ENCODE assay signal across 28 mouse cellular contexts in genomic region chr19:26902162-26902561, GRCm38 (mm10). TPM values are rescaled to one million over a fixed set of nuclear protein-coding genes. Genes with fewer than 3 reads are reported as not detected.
DNase-seq lines count a peak whose midpoint lies in the region; ATAC-seq lines count a peak whose summit lies in the region.
"Had no signal": no experiment of that assay in that cellular context is flagged by ENCODE, and none has a peak within 500 bp of the region (broad histone marks: within the 10 kb centered on the region; RNA-seq: fewer than 3 reads in every experiment).

No protein-coding gene starts in this region.

- H3K4me2 ChIP-seq in heart, embryonic 12.5 days = 0 out of 2 replicates have a peak overlapping the region, but pooled peaks have one; percentile 25
- H3K4me2 ChIP-seq in heart, embryonic 11.5 days = no peak overlapping the region
- no peak overlapping the region for H3K4me2 ChIP-seq in hindbrain, embryonic 11.5 days (replicated peaks; ENCODE audit: low read depth, low read length)
- H3K4me2 ChIP-seq in hindbrain, embryonic 14.5 days (replicated peaks) = no peak overlapping the region
- H3K4me2 ChIP-seq in kidney, embryonic 14.5 days (replicated peaks; ENCODE audit: low read depth, low read length) = no peak overlapping the region
- no peak overlapping the region for H3K4me2 ChIP-seq in kidney, embryonic 16.5 days (replicated peaks; ENCODE audit: low read depth, low read length)
- H3K4me2 ChIP-seq: embryonic facial prominence, embryonic 12.5 days; forebrain, embryonic 13.5 days had no signal

- no peak overlapping the region for H3K27ac ChIP-seq in heart, embryonic 12.5 days (ENCODE audit: poor library complexity, severe bottlenecking)
- no peak overlapping the region for H3K27ac ChIP-seq in heart, embryonic 11.5 days (ENCODE audit: low read depth, low read length)
- no peak overlapping the region for H3K27ac ChIP-seq in hindbrain, embryonic 11.5 days (ENCODE audit: low read depth, low read length)
- no peak overlapping the region for H3K27ac ChIP-seq in hindbrain, embryonic 14.5 days
- H3K27ac ChIP-seq in kidney, embryonic 14.5 days (ENCODE audit: low read depth, low read length) = no peak overlapping the region
- H3K27ac ChIP-seq in kidney, embryonic 16.5 days (ENCODE audit: low read length) = no peak overlapping the region
- H3K27ac ChIP-seq: embryonic facial prominence, embryonic 10.5 days; embryonic facial prominence, embryonic 12.5 days; forebrain, embryonic 13.5 days had no signal

- WGBS in heart, embryonic 12.5 days = 40% methylated on average over 4 of the region's 4 CpGs
- WGBS in heart, embryonic 11.5 days (ENCODE audit: insufficient replicate concordance) = 33% methylated on average over 4 of the region's 4 CpGs
- 66% methylated on average over 4 of the region's 4 CpGs for WGBS in hindbrain, embryonic 11.5 days
- 54% methylated on average over 4 of the region's 4 CpGs for WGBS in hindbrain, embryonic 14.5 days
- WGBS in kidney, embryonic 14.5 days = 27% methylated on average over 4 of the region's 4 CpGs
- WGBS in kidney, embryonic 16.5 days = 32% methylated on average over 4 of the region's 4 CpGs

- H3K9ac ChIP-seq in heart, embryonic 12.5 days = no peak overlapping the region
- no peak overlapping the region for H3K9ac ChIP-seq in heart, embryonic 11.5 days (ENCODE audit: low read depth, low read length)
- H3K9ac ChIP-seq in hindbrain, embryonic 11.5 days (ENCODE audit: low read depth, low read length) = no peak overlapping the region
- H3K9ac ChIP-seq in hindbrain, embryonic 14.5 days = no peak overlapping the region
- no peak overlapping the region for H3K9ac ChIP-seq in kidney, embryonic 14.5 days (ENCODE audit: low read depth, low read length)
- H3K9ac ChIP-seq in kidney, embryonic 16.5 days (replicated peaks; ENCODE audit: low read length) = no peak overlapping the region
- H3K9ac ChIP-seq: embryonic facial prominence, embryonic 12.5 days; forebrain, embryonic 13.5 days had no signal

- no peaks in the 10 kb centered on the region for H3K27me3 ChIP-seq in heart, embryonic 12.5 days (replicated peaks)
- no peaks in the 10 kb centered on the region for H3K27me3 ChIP-seq in heart, embryonic 11.5 days (ENCODE audit: control insufficient read depth, insufficient read depth, low read length)
- no peaks in the 10 kb centered on the region for H3K27me3 ChIP-seq in hindbrain, embryonic 11.5 days (ENCODE audit: control insufficient read depth, insufficient read depth, low read length)
- H3K27me3 ChIP-seq in hindbrain, embryonic 14.5 days (ENCODE audit: control insufficient read depth, insufficient read depth, low read length) = no peaks in the 10 kb centered on the region
- H3K27me3 ChIP-seq in kidney, embryonic 14.5 days (ENCODE audit: control insufficient read depth, insufficient read depth, low read length) = no peaks in the 10 kb centered on the region
- no peaks in the 10 kb centered on the region for H3K27me3 ChIP-seq in kidney, embryonic 16.5 days (ENCODE audit: insufficient read depth, low read length)
- H3K27me3 ChIP-seq: CH12.LX; embryonic facial prominence, embryonic 12.5 days; forebrain, embryonic 13.5 days; Patski had no signal

- peak; percentile 12 for DNase-seq in hindbrain, embryonic 11.5 days (ENCODE audit: low spot score)
- DNase-seq in hindbrain, embryonic 14.5 days (ENCODE audit: low spot score) = no peak
- DNase-seq in kidney, postnatal 10 days = no peak
- DNase-seq in kidney, postnatal 36 days = no peak
- DNase-seq: adrenal gland, adult 8-10 months; adrenal gland, postnatal 14 days; adrenal gland, postnatal 36 days; B cell, adult 2 months; cerebellum, adult 11-12 months; cerebellum, adult 2 months; cerebellum, adult 9-10 months; cerebellum, postnatal 10 days; cerebellum, postnatal 25 days had no signal

- H3K4me1 ChIP-seq in heart, embryonic 12.5 days (replicated peaks) = peaks cover 8% of the 10 kb centered on the region
- no peaks in the 10 kb centered on the region for H3K4me1 ChIP-seq in heart, embryonic 11.5 days (ENCODE audit: control insufficient read depth, insufficient read depth, low read length)
- no peaks in the 10 kb centered on the region for H3K4me1 ChIP-seq in hindbrain, embryonic 11.5 days (replicated peaks; ENCODE audit: control insufficient read depth, insufficient read depth, low read length)
- no peaks in the 10 kb centered on the region for H3K4me1 ChIP-seq in hindbrain, embryonic 14.5 days (replicated peaks; ENCODE audit: control insufficient read depth, insufficient read depth, low read length)
- 0 out of 2 replicates have a peak, but pooled peaks cover 4% of the 10 kb centered on the region for H3K4me1 ChIP-seq in kidney, embryonic 14.5 days (ENCODE audit: control insufficient read depth, insufficient read depth, low read length)
- H3K4me1 ChIP-seq in kidney, embryonic 16.5 days (ENCODE audit: insufficient read depth, low read length) = 0 out of 2 replicates have a peak, but pooled peaks cover 3% of the 10 kb centered on the region
- H3K4me1 ChIP-seq: embryonic facial prominence, embryonic 10.5 days; embryonic facial prominence, embryonic 12.5 days; forebrain, embryonic 13.5 days had no signal

- ATAC-seq in heart, embryonic 12.5 days (ENCODE audit: insufficient number of reproducible peaks, low FRiP score) = no peak
- ATAC-seq in heart, embryonic 11.5 days (replicated peaks; ENCODE audit: insufficient number of reproducible peaks, low FRiP score, low TSS enrichment) = no peak
- ATAC-seq in hindbrain, embryonic 11.5 days (ENCODE audit: low FRiP score) = no peak
- ATAC-seq in hindbrain, embryonic 14.5 days (ENCODE audit: low FRiP score) = no peak
- peak; percentile 60; the same call in 1 of the 2 replicates for ATAC-seq in kidney, embryonic 14.5 days (ENCODE audit: low FRiP score, low TSS enrichment)
- peak; percentile 59; the same call in 1 of the 2 replicates for ATAC-seq in kidney, embryonic 16.5 days (ENCODE audit: low FRiP score, low TSS enrichment)
- ATAC-seq: activated CD4-positive, CD25-positive, alpha-beta regulatory T cell, adult 4 months; CD4-positive, CD25-positive, alpha-beta regulatory T cell, adult 4 months; forebrain, embryonic 13.5 days; Patski had no signal

- H3K9me3 ChIP-seq in heart, embryonic 12.5 days (replicated peaks) = 0 out of 2 replicates have a peak, but pooled peaks cover 2% of the 10 kb centered on the region
- no peaks in the 10 kb centered on the region for H3K9me3 ChIP-seq in heart, embryonic 11.5 days (replicated peaks; ENCODE audit: control insufficient read depth, low read length)
- H3K9me3 ChIP-seq in hindbrain, embryonic 11.5 days (ENCODE audit: control insufficient read depth, low read length) = no peaks in the 10 kb centered on the region
- no peaks in the 10 kb centered on the region for H3K9me3 ChIP-seq in hindbrain, embryonic 14.5 days (ENCODE audit: control insufficient read depth, low read length)
- no peaks in the 10 kb centered on the region for H3K9me3 ChIP-seq in kidney, embryonic 14.5 days (ENCODE audit: control insufficient read depth, low read length)
- H3K9me3 ChIP-seq in kidney, embryonic 16.5 days (ENCODE audit: low read length) = no peaks in the 10 kb centered on the region
- H3K9me3 ChIP-seq: embryonic facial prominence, embryonic 10.5 days; embryonic facial prominence, embryonic 12.5 days; forebrain, embryonic 13.5 days had no signal

- H3K36me3 ChIP-seq in heart, embryonic 12.5 days = no peaks in the 10 kb centered on the region
- no peaks in the 10 kb centered on the region for H3K36me3 ChIP-seq in heart, embryonic 11.5 days (ENCODE audit: control insufficient read depth, insufficient read depth, low read length)
- no peaks in the 10 kb centered on the region for H3K36me3 ChIP-seq in hindbrain, embryonic 11.5 days (ENCODE audit: control insufficient read depth, insufficient read depth, low read length)
- no peaks in the 10 kb centered on the region for H3K36me3 ChIP-seq in hindbrain, embryonic 14.5 days (replicated peaks; ENCODE audit: control insufficient read depth, insufficient read depth)
- H3K36me3 ChIP-seq in kidney, embryonic 14.5 days (ENCODE audit: control insufficient read depth, insufficient read depth, low read length) = no peaks in the 10 kb centered on the region
- no peaks in the 10 kb centered on the region for H3K36me3 ChIP-seq in kidney, embryonic 16.5 days (ENCODE audit: insufficient read depth, low read length)
- H3K36me3 ChIP-seq: embryonic facial prominence, embryonic 10.5 days; embryonic facial prominence, embryonic 12.5 days; G1E had no signal

- no peak overlapping the region for H3K4me3 ChIP-seq in heart, embryonic 12.5 days
- H3K4me3 ChIP-seq in heart, embryonic 11.5 days (ENCODE audit: low read depth, low read length) = no peak overlapping the region
- no peak overlapping the region for H3K4me3 ChIP-seq in hindbrain, embryonic 11.5 days (ENCODE audit: low read depth, low read length)
- H3K4me3 ChIP-seq in hindbrain, embryonic 14.5 days (replicated peaks; ENCODE audit: low read length) = no peak overlapping the region
- no peak overlapping the region for H3K4me3 ChIP-seq in kidney, embryonic 14.5 days (ENCODE audit: low read length)
- no peak overlapping the region for H3K4me3 ChIP-seq in kidney, embryonic 16.5 days (ENCODE audit: low read length)
- H3K4me3 ChIP-seq: embryonic facial prominence, embryonic 10.5 days; embryonic facial prominence, embryonic 12.5 days; forebrain, embryonic 13.5 days had no signal

RNA-seq across cellular contexts. Expression of gene Gm815, which starts 16.5 kb away (rescaled TPM):
- not detected in 2 replicates for polyA plus RNA-seq in heart, embryonic 12.5 days (2016; fragmentation: Nextera tagmentation; extraction: Ambion mirVana)
- polyA plus RNA-seq in heart, embryonic 11.5 days (2014; fragmentation: Nextera tagmentation; extraction: Ambion mirVana) = not detected in 2 replicates
- polyA plus RNA-seq in hindbrain, embryonic 11.5 days (2014; fragmentation: Nextera tagmentation; extraction: Ambion mirVana) = not detected in 2 replicates
- not detected in 2 replicates for polyA plus RNA-seq in hindbrain, embryonic 14.5 days (2014; fragmentation: Nextera tagmentation; extraction: Ambion mirVana)
- polyA plus RNA-seq in kidney, embryonic 14.5 days (2014; fragmentation: Nextera tagmentation; extraction: Ambion mirVana) = not detected in 2 replicates
- 0.23 TPM in 1 of 2 replicates, not detected in the other for polyA plus RNA-seq in kidney, embryonic 16.5 days (2015; fragmentation: Nextera tagmentation; extraction: Ambion mirVana)
- polyA plus RNA-seq: activated CD4-positive, CD25-positive, alpha-beta regulatory T cell, adult 4 months; CD4-positive, CD25-positive, alpha-beta regulatory T cell, adult 4 months; cerebellum, adult 2 months; cortical plate, adult 2 months; embryonic facial prominence, embryonic 10.5 days; embryonic facial prominence, embryonic 12.5 days; embryonic facial prominence, embryonic 14.5 days; forebrain, embryonic 11.5 days; forebrain, embryonic 13.5 days; G1E; Patski had no signal

Comparison
In these comparisons a context has a peak if more than half of its experiments do, and no peak if none do; other contexts are left out.
1. ATAC-seq: peak in kidney, embryonic 14.5 days (single experiment) and kidney, embryonic 16.5 days (single experiment); none in heart, embryonic 12.5 days (single experiment), heart, embryonic 11.5 days (single experiment), hindbrain, embryonic 11.5 days (single experiment) and hindbrain, embryonic 14.5 days (single experiment).